Comparison of ENCODE assay signal across 8 mouse cellular contexts in genomic region chr12:114378696-114379350, GRCm38 (mm10).
DNase-seq lines count a peak whose midpoint lies in the region; ATAC-seq and TF ChIP-seq lines count a peak whose summit lies in the region.
"Not testable (repeated sequence)": the region's sequence is repeated elsewhere in the genome, so short reads cannot be mapped to it uniquely, and the experiment has no call there.

No protein-coding gene starts in this region.

- TF ChIP-seq EP300 in heart, adult 2 months (IDR thresholded peaks at IDR 0.05; ENCODE audit: insufficient read depth, low read depth, low read length): not testable (repeated sequence)

- TF ChIP-seq CTCF in heart, adult 2 months (IDR thresholded peaks at IDR 0.05); lung, adult 2 months (IDR thresholded peaks at IDR 0.05; ENCODE audit: insufficient read depth, low read length): not testable (repeated sequence)

- H3K36me3 ChIP-seq in heart, adult 2 months (ENCODE audit: control insufficient read depth, insufficient read depth, low read length); hindbrain, embryonic 16.5 days (ENCODE audit: control insufficient read depth, insufficient read depth, low read length); neural tube, embryonic 13.5 days; stomach, embryonic 16.5 days (ENCODE audit: control insufficient read depth, insufficient read depth, low read length): not testable (repeated sequence)

- not testable (repeated sequence) for ATAC-seq in hindbrain, embryonic 16.5 days; neural tube, embryonic 13.5 days (ENCODE audit: low read depth)
- peak; percentile 53; the same call in 1 of the 2 replicates for ATAC-seq in stomach, embryonic 16.5 days (ENCODE audit: insufficient read depth, low FRiP score)

- 19% methylated on average over 38 of the region's 43 CpGs for WGBS in heart, adult 2 months
- WGBS in hindbrain, embryonic 16.5 days: 35% methylated on average over 30 of the region's 43 CpGs
- 22% methylated on average over 34 of the region's 43 CpGs for WGBS in lung, adult 2 months
- 31% methylated on average over 37 of the region's 43 CpGs for WGBS in neural tube, embryonic 13.5 days
- WGBS in stomach, embryonic 16.5 days: 27% methylated on average over 35 of the region's 43 CpGs

- H3K27me3 ChIP-seq in heart, adult 2 months (ENCODE audit: control insufficient read depth, insufficient read depth, low read length); hindbrain, embryonic 16.5 days (replicated peaks; ENCODE audit: control insufficient read depth, insufficient read depth, low read length); neural tube, embryonic 13.5 days; stomach, embryonic 16.5 days (ENCODE audit: control insufficient read depth, insufficient read depth, low read length): not testable (repeated sequence)

- peak; percentile 19 to 27 for DNase-seq in CD8-positive naive resting alpha-beta T cell, adult 2 months (ENCODE audit: low read depth in 2 of 2, low spot score in 2 of 2)
- peak; percentile 12 to 15 for DNase-seq in cerebellum, postnatal 10 days
- DNase-seq in heart, adult 2 months: peak; percentile 41 to 56
- DNase-seq in kidney, postnatal 36 days: peak; percentile 4 to 50
- DNase-seq in lung, adult 2 months: peak; percentile 19

- H3K9ac ChIP-seq in heart, adult 2 months (ENCODE audit: low read depth, low read length): peak overlapping the region; percentile 65
- not testable (repeated sequence) for H3K9ac ChIP-seq in hindbrain, embryonic 16.5 days (ENCODE audit: low read depth, low read length); neural tube, embryonic 13.5 days; stomach, embryonic 16.5 days (ENCODE audit: low read length)

- 0 out of 2 replicates have a peak overlapping the region, but pooled peaks have one; percentile 25 for H3K4me2 ChIP-seq in hindbrain, embryonic 16.5 days (ENCODE audit: low read length)
- H3K4me2 ChIP-seq in neural tube, embryonic 13.5 days: 0 out of 2 replicates have a peak overlapping the region, but pooled peaks have one; percentile 20
- H3K4me2 ChIP-seq in stomach, embryonic 16.5 days (ENCODE audit: low read depth, low read length): peak overlapping the region; percentile 31; the same call in 1 of the 2 replicates

- H3K9me3 ChIP-seq in hindbrain, embryonic 16.5 days (ENCODE audit: control insufficient read depth, low read length): peaks cover 16% of the 10 kb centered on the region
- peaks cover 19% of the 10 kb centered on the region for H3K9me3 ChIP-seq in neural tube, embryonic 13.5 days
- not testable (repeated sequence) for H3K9me3 ChIP-seq in stomach, embryonic 16.5 days (replicated peaks; ENCODE audit: control insufficient read depth, low read length)

- H3K79me2 ChIP-seq in heart, adult 2 months (replicated peaks; ENCODE audit: control insufficient read depth, insufficient read depth, low read length): not testable (repeated sequence)

- H3K27ac ChIP-seq in heart, adult 2 months; hindbrain, embryonic 16.5 days (ENCODE audit: low read depth, low read length); neural tube, embryonic 13.5 days (replicated peaks); stomach, embryonic 16.5 days (ENCODE audit: low read length): not testable (repeated sequence)

- peak overlapping the region; percentile 32 for H3K4me3 ChIP-seq in heart, adult 2 months
- not testable (repeated sequence) for H3K4me3 ChIP-seq in hindbrain, embryonic 16.5 days (ENCODE audit: low read length); neural tube, embryonic 13.5 days
- H3K4me3 ChIP-seq in lung, adult 2 months (replicated peaks; ENCODE audit: extremely low read depth, low read depth, low read length): peak overlapping the region; percentile 49
- peak overlapping the region; percentile 33 for H3K4me3 ChIP-seq in stomach, embryonic 16.5 days (replicated peaks; ENCODE audit: low read length)

- intact Hi-C loops in heart, adult 2 months (cut with DNase I): not testable (repeated sequence)

- not testable (repeated sequence) for H3K4me1 ChIP-seq in heart, adult 2 months (ENCODE audit: control insufficient read depth, insufficient read depth, low read length); hindbrain, embryonic 16.5 days (ENCODE audit: control insufficient read depth, insufficient read depth, low read depth, low read length); lung, adult 2 months (ENCODE audit: control insufficient read depth, insufficient read depth, low read length); neural tube, embryonic 13.5 days (replicated peaks); stomach, embryonic 16.5 days (ENCODE audit: control insufficient read depth, insufficient read depth, low read length)

- not testable (repeated sequence) for TF ChIP-seq POLR2A in heart, adult 2 months (IDR thresholded peaks at IDR 0.05; ENCODE audit: insufficient read depth, low read depth, low read length); lung, adult 2 months (IDR thresholded peaks at IDR 0.05; ENCODE audit: borderline replicate concordance, extremely low read depth, low read depth, low read length)
